Mouse (Mus musculus) C2C12 (cell line): ENCODE measurements around the gene Pou2f2.

Experiments
- CEBPB ChIP-seq: IDR thresholded peaks from one replicate; pipeline ENCODE4 v1.6.1; 2011; ENCODE audit warnings: low read depth, mild to moderate bottlenecking, control low read depth, moderate library complexity
- CTCF ChIP-seq: IDR thresholded peaks from one replicate; pipeline ENCODE4 v1.5.1; 2011; ENCODE audit not compliant: control insufficient read depth, insufficient read depth, insufficient read length

DNA sequence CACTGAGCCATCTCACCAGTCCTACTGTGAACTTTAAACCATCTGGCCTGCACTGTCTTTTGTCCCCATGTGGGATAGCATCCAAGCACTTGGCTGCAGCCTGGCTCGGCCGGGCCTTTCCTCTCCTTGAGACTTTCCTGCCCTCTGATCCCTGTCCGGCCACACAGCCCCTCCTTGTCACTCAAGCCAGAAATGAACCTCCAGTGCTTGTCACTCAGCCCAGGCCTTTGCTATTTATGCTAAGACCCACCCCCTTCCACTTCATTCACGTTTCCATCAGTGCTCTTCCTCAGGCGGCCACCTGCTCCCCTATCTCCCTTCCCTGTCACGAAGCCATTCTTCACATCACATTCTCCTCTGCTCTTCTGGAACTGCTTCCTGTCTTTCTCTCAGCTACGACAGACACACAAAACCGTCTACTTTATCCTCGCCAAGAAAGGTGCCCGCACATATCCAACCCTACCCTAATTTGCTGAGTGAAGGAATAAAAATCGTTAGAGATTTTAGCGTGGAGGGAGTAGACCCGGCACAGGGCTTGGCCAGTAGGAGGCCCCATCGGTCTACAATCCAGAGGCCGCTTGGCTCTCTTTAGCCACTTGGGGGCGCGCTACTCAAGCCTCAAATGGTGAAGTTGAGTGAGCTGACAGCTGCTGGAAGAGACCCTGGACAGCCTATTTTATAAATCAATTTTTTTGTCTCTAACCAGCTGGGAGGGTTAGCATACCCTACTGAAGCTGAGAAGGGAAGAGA lies 73.9 kb downstream of the Pou2f2 start:
- peak; percentile 93 for TF ChIP-seq CTCF
- TF ChIP-seq CEBPB = no peak
